Mouse (Mus musculus) 3134 (cell line): Measurements from ENCODE around the gene Pla2g4b.

ENCODE experiments used
- DNase-seq: peaks from one replicate; pipeline ENCODE4 v3.0.0-alpha.2; 2011; ENCODE audit warnings: low spot score; ENCODE audit not compliant: insufficient read length; ENCODE audit errors: extremely low read depth

The Pla2g4b gene

DNA sequence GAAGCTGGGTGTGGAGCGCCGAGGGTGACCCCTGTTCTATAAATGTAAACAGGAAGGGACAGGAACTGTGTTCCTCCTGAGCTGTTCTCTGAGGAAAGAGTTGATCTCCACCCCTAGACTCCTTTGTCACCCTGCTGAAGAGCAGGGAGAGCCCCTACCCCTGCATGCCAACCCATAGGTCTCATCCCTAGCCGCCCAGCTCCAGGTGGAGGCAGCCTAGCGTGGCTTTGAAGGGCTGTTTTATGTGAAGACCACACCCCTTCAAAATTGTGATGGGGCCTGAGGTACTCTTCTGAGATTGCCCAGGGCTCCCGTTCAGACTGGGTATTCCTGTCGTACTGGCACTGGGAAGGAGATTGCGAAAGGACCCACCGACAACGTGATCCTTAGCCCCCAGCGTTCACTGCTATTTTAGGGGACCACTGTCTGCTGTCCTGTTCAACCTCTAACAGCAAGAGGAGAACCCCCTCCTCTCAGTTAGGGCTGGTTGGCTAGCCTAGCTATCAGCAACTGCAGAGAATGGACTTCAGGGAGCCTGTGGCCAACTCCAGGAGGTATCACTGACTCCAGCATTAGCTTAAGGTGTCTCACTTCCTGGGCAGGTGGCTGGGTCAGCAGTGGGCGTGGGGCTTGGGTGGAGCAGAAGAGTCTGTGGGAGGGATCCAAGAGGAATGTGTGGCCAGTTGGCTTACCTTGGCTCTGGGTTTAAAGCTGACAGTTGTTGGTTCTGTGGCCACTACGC is at the start of gene Pla2g4b:
TSS of gene Pla2g4b (plus strand) at position 692 of the 742 bp plus-strand sequence.
- DNase-seq = no peak

DNA sequence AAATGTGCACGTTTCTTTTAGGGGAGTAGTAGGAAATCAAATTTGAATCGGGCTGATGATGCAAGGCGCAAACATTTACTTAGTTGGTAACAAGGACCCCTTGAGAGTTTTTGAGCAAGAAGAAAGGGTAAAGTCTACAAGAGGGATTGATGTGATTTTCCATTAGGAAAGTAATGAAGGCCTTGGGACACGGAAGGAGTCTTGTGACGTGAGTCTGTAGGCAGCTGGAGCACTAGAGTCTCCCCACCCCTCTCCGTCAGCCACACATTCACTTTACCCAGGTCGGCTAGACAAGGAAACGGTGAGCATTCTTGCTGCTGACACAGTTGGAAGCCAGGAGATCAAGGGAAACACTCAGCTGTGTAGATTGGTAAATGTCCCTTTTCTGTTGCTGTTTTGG is 47.3 kb upstream of the Pla2g4b start:
- no peak for DNase-seq

DNA sequence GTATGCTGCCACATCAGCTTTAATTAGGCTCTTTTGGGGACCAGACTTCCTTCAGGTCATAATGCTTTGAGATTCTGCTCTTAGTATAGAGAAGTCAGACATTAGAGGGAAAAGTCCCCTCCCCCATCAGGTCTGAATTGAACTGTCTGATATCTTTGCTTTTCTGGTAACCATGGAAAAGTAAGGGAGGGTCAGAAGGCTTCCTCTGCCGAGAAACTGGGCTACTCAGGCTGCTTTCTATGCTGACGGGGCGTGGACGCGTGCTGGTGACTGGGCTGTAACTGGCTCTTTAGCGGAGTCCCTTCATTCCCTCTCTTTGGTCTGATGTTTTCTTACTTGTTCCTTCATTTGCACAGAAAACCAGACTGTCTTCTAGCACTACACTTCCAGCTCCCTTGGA is 46.8 kb upstream of the Pla2g4b start:
- DNase-seq = no peak

DNA sequence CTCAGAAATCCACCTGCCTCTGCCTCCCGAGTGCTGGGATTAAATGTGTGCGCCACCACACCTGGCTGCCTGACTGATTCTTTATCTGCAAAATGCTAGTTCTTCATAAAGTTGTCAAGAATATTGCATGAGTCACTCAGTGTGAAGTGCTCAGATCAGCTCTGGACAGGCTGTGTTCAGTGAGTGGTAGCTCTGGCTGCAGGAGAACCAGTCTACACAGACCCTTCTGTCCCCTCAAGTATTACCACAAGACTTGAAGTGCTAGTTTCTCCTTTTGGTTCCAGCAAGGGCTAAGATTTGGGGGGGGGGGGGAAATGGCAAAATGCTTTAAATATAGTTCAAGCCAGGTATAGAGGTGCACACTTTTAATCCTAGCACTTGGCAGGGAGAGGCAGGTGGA is 45.8 kb upstream of the Pla2g4b start:
- no peak for DNase-seq

DNA sequence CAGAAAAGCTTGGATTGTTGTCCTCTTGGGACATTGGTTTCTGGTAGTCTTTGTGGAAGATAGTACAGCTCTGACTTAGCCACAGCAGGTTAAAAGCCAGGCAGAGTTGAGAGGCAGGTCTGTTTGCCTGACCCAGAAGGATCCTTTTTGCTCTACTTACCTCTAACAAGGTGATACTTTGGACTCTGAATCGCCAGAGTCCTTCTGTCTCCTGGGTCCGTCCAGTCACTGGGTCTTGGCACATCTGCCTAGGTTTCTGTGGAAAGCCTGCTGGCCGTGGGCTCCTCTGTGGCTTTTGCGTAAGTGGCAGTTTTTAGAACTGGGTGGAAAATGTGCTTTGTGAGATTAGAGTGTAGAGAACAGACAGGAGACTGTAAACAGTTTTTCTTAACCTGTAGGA is 44.3 kb upstream of the Pla2g4b start:
- DNase-seq = no peak

GRCm38 (mm10) chr2:119990881-119991280 is 42.3 kb upstream of the Pla2g4b start:
- no peak for DNase-seq

GRCm38 (mm10) chr2:119992349-119992748 is 40.9 kb upstream of the Pla2g4b start:
- no peak for DNase-seq

DNA sequence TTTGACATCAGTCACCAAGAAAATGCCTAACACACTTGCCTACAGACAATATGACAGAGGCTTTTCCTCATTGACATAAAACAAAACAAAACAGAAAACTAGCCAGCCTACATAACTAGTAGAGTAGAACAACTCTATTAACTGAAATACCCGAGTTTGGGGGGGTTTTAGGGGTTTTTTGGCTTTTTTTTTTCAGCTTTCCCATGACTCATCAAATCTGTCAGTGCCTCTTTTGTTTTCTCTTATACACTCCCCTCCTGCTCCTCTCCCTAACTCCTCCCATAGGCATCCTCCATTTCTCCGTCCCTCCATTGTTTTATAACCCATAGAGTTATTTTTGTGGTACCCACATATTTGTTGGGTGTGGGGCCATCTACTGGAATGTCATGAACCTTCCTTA is 39.7 kb upstream of the Pla2g4b start:
- DNase-seq = no peak

GRCm38 (mm10) chr2:119994839-119995238 is 38.4 kb upstream of the Pla2g4b start:
- DNase-seq = no peak

DNA sequence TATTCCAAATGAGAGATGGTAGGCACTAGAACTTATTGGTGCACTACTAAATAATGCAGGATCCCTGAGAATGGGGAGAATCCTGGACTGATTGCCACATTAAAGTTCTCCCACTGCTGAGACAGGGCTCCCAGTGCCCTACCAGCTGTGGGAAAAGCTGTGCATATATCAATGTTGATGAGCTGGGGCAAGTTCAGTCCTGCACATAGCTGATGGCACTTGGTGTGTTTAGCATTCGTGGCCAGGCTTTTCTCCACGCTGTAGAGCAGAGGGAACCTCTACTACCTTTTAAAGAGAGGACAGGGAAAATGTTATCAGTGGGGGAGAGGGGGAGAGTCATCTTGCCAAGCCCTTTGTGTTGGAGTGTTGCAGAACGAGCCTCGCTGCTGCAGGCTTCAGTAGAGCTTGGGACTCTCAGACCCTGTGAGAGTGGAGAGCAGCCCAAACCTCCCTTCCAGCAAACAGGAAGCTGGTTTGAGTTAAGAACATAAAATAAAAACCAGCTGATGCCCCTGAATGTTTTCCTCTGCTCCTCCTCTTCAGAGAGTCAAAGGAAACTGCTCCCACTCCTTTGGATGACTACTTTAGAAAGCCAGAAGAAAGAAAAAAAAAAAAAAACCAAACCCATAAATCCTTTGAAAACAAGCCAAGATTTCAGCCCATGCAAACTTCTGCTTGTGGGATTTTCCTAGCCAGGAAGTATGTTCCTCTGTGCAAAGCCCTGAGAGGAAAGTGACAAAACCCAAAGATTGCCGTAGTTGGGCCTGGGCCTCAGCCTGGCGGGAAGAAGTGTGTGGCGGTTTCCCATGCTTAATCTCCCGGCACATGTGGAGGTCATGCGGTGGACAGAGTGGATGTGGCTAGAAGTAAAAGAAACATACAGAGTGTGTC is 37.6 kb upstream of the Pla2g4b start:
- DNase-seq = no peak

- DNase-seq = no peak
These were observed 35.9 kb upstream of the Pla2g4b start for GRCm38 (mm10) chr2:119997354-119997753.

- no peak for DNase-seq
These were observed 33.5 kb upstream of the Pla2g4b start for GRCm38 (mm10) chr2:119999731-120000130.

- no peak for DNase-seq
These were observed 32.2 kb upstream of the Pla2g4b start for GRCm38 (mm10) chr2:120000882-120001584.

GRCm38 (mm10) chr2:120001956-120002355 is 31.3 kb upstream of the Pla2g4b start:
- no peak for DNase-seq

- DNase-seq = no peak
These were observed 29.2 kb upstream of the Pla2g4b start for GRCm38 (mm10) chr2:120003970-120004369.

DNA sequence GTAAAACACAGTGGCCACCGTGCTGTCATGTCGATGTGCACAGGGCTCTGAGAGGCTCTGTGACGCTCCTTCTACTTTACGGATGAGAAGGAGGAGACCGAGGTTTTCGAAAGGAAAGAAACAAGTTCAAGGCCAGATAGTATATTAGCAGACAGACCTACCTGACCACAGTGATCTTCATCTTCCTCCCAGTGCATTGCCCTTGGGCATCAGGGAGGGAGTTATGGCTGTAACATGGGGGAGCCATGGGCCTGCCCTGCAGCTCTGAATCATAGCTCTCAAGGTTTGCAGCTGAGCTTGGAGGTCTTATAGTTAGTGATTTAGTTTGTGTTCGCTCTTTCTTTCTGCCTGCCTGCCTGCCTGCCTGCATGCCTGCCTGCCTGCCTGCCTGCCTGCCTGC is 26.5 kb upstream of the Pla2g4b start:
- no peak for DNase-seq

GRCm38 (mm10) chr2:120007680-120008210 is 25.5 kb upstream of the Pla2g4b start:
- DNase-seq = no peak

GRCm38 (mm10) chr2:120008672-120009071 is 24.5 kb upstream of the Pla2g4b start:
- DNase-seq = no peak

- no peak for DNase-seq
These were observed 21.6 kb upstream of the Pla2g4b start for GRCm38 (mm10) chr2:120011462-120012200.

GRCm38 (mm10) chr2:120012924-120013323 is 20.3 kb upstream of the Pla2g4b start:
- no peak for DNase-seq
